ENCODE assay signal across 9 mouse cellular contexts in genomic region chr5:139619301-139620161, GRCm38 (mm10).
A peak's percentile ranks its signal among the peaks of the same experiment; 100 is the strongest.
DNase-seq lines count a peak whose midpoint lies in the region; ATAC-seq and TF ChIP-seq lines count a peak whose summit lies in the region.
"Had no signal": no experiment of that assay in that cellular context is flagged by ENCODE, and none has a peak within 500 bp of the region (broad histone marks: within the 10 kb centered on the region; RNA-seq: fewer than 3 reads in every experiment).

No protein-coding gene starts in this region.

- ATAC-seq in kidney, embryonic 16.5 days (ENCODE audit: low FRiP score, low TSS enrichment) = peak; percentile 62
- ATAC-seq in forebrain, embryonic 13.5 days = no peak
- ATAC-seq in limb, embryonic 14.5 days (ENCODE audit: low FRiP score, low read depth) = peak; percentile 76
- no peak; the same call in 1 of the 2 replicates for ATAC-seq in stomach, embryonic 15.5 days (ENCODE audit: insufficient read depth, low FRiP score, low read depth)
- no peak for ATAC-seq in inflammation-experienced regulatory T-cells, adult 6 months
- ATAC-seq in activated CD4-positive, CD25-positive, alpha-beta regulatory T cell, adult 4 months = no peak
- ATAC-seq: lung, postnatal 0 days had no signal

- H3K27ac ChIP-seq in kidney, embryonic 16.5 days (ENCODE audit: low read length) = 0 out of 2 replicates have a peak overlapping the region, but pooled peaks have one; percentile 16
- H3K27ac ChIP-seq in forebrain, embryonic 13.5 days = no peak overlapping the region
- H3K27ac ChIP-seq in limb, embryonic 14.5 days (replicated peaks; ENCODE audit: low read depth, low read length) = 0 out of 2 replicates have a peak overlapping the region, but pooled peaks have one; percentile 33
- H3K27ac ChIP-seq in stomach, embryonic 15.5 days = 0 out of 2 replicates have a peak overlapping the region, but pooled peaks have one; percentile 53

- H3K36me3 ChIP-seq in kidney, embryonic 16.5 days (ENCODE audit: insufficient read depth, low read length) = no peaks in the 10 kb centered on the region
- H3K36me3 ChIP-seq in forebrain, embryonic 13.5 days (ENCODE audit: poor library complexity, severe bottlenecking) = no peaks in the 10 kb centered on the region
- no peaks in the 10 kb centered on the region for H3K36me3 ChIP-seq in limb, embryonic 14.5 days (ENCODE audit: control insufficient read depth, insufficient read depth, low read length)
- no peaks in the 10 kb centered on the region for H3K36me3 ChIP-seq in stomach, embryonic 15.5 days

- 5% methylated on average over 36 of the region's 36 CpGs for WGBS in kidney, embryonic 16.5 days
- WGBS in forebrain, embryonic 13.5 days = 17% methylated on average over 36 of the region's 36 CpGs
- 6% methylated on average over 36 of the region's 36 CpGs for WGBS in limb, embryonic 14.5 days
- 15% methylated on average over 36 of the region's 36 CpGs for WGBS in stomach, embryonic 15.5 days

- H3K9ac ChIP-seq in kidney, embryonic 16.5 days (replicated peaks; ENCODE audit: low read length) = no peak overlapping the region
- H3K9ac ChIP-seq in forebrain, embryonic 13.5 days = 0 out of 2 replicates have a peak overlapping the region, but pooled peaks have one; percentile 23
- no peak overlapping the region for H3K9ac ChIP-seq in limb, embryonic 14.5 days (ENCODE audit: low read depth, low read length, severe bottlenecking)
- no peak overlapping the region for H3K9ac ChIP-seq in stomach, embryonic 15.5 days

- H3K4me2 ChIP-seq in kidney, embryonic 16.5 days (replicated peaks; ENCODE audit: low read depth, low read length) = peak overlapping the region; percentile 22
- peak overlapping the region; percentile 34 for H3K4me2 ChIP-seq in forebrain, embryonic 13.5 days
- peak overlapping the region; percentile 35 for H3K4me2 ChIP-seq in limb, embryonic 14.5 days (replicated peaks; ENCODE audit: low read depth, low read length, severe bottlenecking)
- H3K4me2 ChIP-seq in stomach, embryonic 15.5 days = peak overlapping the region; percentile 30

- H3K27me3 ChIP-seq in kidney, embryonic 16.5 days (ENCODE audit: insufficient read depth, low read length) = peaks cover 30% of the 10 kb centered on the region
- H3K27me3 ChIP-seq in forebrain, embryonic 13.5 days = peaks cover 86% of the 10 kb centered on the region
- no peaks in the 10 kb centered on the region for H3K27me3 ChIP-seq in limb, embryonic 14.5 days (ENCODE audit: control insufficient read depth, insufficient read depth, low read length)
- 0 out of 2 replicates have a peak, but pooled peaks cover 7% of the 10 kb centered on the region for H3K27me3 ChIP-seq in stomach, embryonic 15.5 days (replicated peaks)

- intact Hi-C loops in heart, postnatal 25 days (cut with DNase I) = no loop called here

- no peaks in the 10 kb centered on the region for H3K9me3 ChIP-seq in kidney, embryonic 16.5 days (ENCODE audit: low read length)
- no peaks in the 10 kb centered on the region for H3K9me3 ChIP-seq in forebrain, embryonic 13.5 days (replicated peaks)
- no peaks in the 10 kb centered on the region for H3K9me3 ChIP-seq in limb, embryonic 14.5 days (ENCODE audit: control insufficient read depth, low read length)
- H3K9me3 ChIP-seq in stomach, embryonic 15.5 days = no peaks in the 10 kb centered on the region

- peaks cover 18% of the 10 kb centered on the region for H3K4me1 ChIP-seq in kidney, embryonic 16.5 days (ENCODE audit: insufficient read depth, low read length)
- H3K4me1 ChIP-seq in forebrain, embryonic 13.5 days = peaks cover 11% of the 10 kb centered on the region
- H3K4me1 ChIP-seq in limb, embryonic 14.5 days (ENCODE audit: control insufficient read depth, insufficient read depth, low read length) = peaks cover 19% of the 10 kb centered on the region
- H3K4me1 ChIP-seq in stomach, embryonic 15.5 days = peaks cover 12% of the 10 kb centered on the region; the same call in 1 of the 2 replicates

- H3K4me3 ChIP-seq in kidney, embryonic 16.5 days (ENCODE audit: low read length) = no peak overlapping the region; the same call in 1 of the 2 replicates
- H3K4me3 ChIP-seq in forebrain, embryonic 13.5 days = no peak overlapping the region
- 0 out of 2 replicates have a peak overlapping the region, but pooled peaks have one; percentile 2 for H3K4me3 ChIP-seq in limb, embryonic 14.5 days (replicated peaks; ENCODE audit: low read length)
- H3K4me3 ChIP-seq in stomach, embryonic 15.5 days (replicated peaks) = no peak overlapping the region

- no peak for DNase-seq in kidney, adult 11 months
- DNase-seq in limb, embryonic 14.5 days (ENCODE audit: low spot score) = peak; percentile 40
- no peak for DNase-seq in heart, postnatal 25 days (ENCODE audit: low spot score)

- TF ChIP-seq POLR2A in limb, embryonic 14.5 days (IDR thresholded peaks at IDR 0.05; ENCODE audit: borderline replicate concordance, extremely low read depth, insufficient read depth, insufficient read length) = no peak

Comparison
In these comparisons a context has a peak if more than half of its experiments do, and no peak if none do; other contexts are left out.
1. ATAC-seq: peak in kidney, embryonic 16.5 days (single experiment) and limb, embryonic 14.5 days (single experiment); none in forebrain, embryonic 13.5 days (single experiment), stomach, embryonic 15.5 days (single experiment), inflammation-experienced regulatory T-cells, adult 6 months (single experiment) and activated CD4-positive, CD25-positive, alpha-beta regulatory T cell, adult 4 months (single experiment).
2. Peak in every context shown above with its lines, with median percentiles within 50 percentile points of each other: H3K4me2 ChIP-seq.